Mouse (Mus musculus): ENCODE data around the gene U2af1l4. TPM values are rescaled to one million over a fixed set of nuclear protein-coding genes. Genes with fewer than 3 reads are reported as not detected.
A peak's percentile ranks its signal among the peaks of the same experiment; 100 is the strongest.

Gene U2af1l4
- polyA plus RNA-seq, 1 experiment from 2014 or later, result 86.0 TPM

DNA sequence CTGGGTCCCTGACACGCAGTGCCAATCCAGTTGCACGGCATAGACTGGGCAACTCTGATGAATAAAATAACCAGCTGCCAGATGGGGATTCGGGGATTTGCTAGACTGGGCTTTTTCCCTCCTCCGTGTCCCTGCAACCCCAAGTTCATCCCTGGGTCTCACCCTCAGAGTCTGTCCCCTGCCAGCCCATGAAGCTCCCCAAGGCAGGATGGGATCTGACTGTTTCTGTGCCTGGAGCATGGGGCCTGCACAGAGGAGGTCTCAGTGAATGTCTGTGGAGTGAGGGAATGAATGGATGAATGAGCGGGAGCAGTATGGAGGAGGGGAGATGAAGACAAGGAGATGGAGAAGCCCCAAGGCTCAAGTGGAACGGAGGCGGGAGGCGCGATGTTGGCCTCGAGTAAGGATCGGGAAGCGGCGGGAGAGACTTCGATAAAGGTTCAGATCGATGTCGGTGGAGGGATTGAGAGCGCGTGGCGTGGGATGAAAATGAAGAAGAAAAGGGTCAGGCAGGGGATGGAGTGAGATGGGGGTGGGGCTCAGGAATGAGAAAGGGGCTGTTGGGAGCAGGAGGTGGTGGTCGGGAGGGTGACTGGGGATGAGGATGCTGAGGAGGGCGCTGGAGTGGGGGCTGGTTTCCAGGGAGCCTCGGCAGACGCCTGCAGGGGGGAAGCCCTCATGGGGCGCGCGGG is 29.0 kb upstream of the U2af1l4 start:
- Histone ChIP-seq H3K9me3 (ENCODE audit: low read length) (no peaks in the 10 kb centered on the region), H3K27ac (ENCODE audit: low read length) (no peak overlapping the region), H3K36me3 (ENCODE audit: insufficient read depth, low read length) (peaks cover 11% of the 10 kb centered on the region; the same call in 1 of the 2 replicates), H3K27me3 (replicated peaks; ENCODE audit: insufficient read depth, low read length) (no peaks in the 10 kb centered on the region), H3K4me2 (replicated peaks; ENCODE audit: low read depth, low read length) (peak overlapping the region; percentile 98), H3K4me1 (ENCODE audit: insufficient read depth, low read depth, low read length) (no peaks in the 10 kb centered on the region), H3K4me3 (ENCODE audit: low read depth, low read length) (peak overlapping the region; percentile 74), H3K9ac (replicated peaks; ENCODE audit: low read depth) (no peak overlapping the region)
- DNase-seq (ENCODE audit: low spot score), result no peak
- no peak for ATAC-seq
- WGBS, result 10% methylated on average over 25 of the region's 26 CpGs
- TF ChIP-seq EP300 (IDR thresholded peaks at IDR 0.05) (no peak), CTCF (IDR thresholded peaks at IDR 0.05) (no peak)

GRCm38 (mm10) chr7:30534633-30535577 is 28.2 kb upstream of the U2af1l4 start, which contains the start of gene Arhgap33:
Arhgap33 (minus strand) TSS chr7:30535060.
- H3K27me3 ChIP-seq (replicated peaks; ENCODE audit: insufficient read depth, low read length), result no peaks in the 10 kb centered on the region
- peak within 1 kb of the TSS; percentile 98 for H3K4me2 ChIP-seq (replicated peaks; ENCODE audit: low read depth, low read length)
- no peak within 1 kb of the TSS for H3K27ac ChIP-seq (ENCODE audit: low read length)
- peak within 1 kb of the TSS; percentile 74 for H3K4me3 ChIP-seq (ENCODE audit: low read depth, low read length)
- no peak within 1 kb of the TSS for H3K9ac ChIP-seq (replicated peaks; ENCODE audit: low read depth)
- ATAC-seq, result peak; percentile 99
- H3K4me1 ChIP-seq (ENCODE audit: insufficient read depth, low read depth, low read length), result no peaks in the 10 kb centered on the region
- 2% methylated on average over 29 of the region's 84 CpGs for WGBS
- peak; percentile 97 for DNase-seq (ENCODE audit: low spot score)
- no peaks in the 10 kb centered on the region for H3K9me3 ChIP-seq (ENCODE audit: low read length)
- peaks cover 7% of the 10 kb centered on the region; the same call in 1 of the 2 replicates for H3K36me3 ChIP-seq (ENCODE audit: insufficient read depth, low read length)
- TF ChIP-seq CTCF (IDR thresholded peaks at IDR 0.05) (no peak), EP300 (IDR thresholded peaks at IDR 0.05) (no peak)

GRCm38 (mm10) chr7:30540572-30540971 is 22.5 kb upstream of the U2af1l4 start:
- WGBS, result 88% methylated on average over 7 of the region's 7 CpGs
- H3K4me2 ChIP-seq (replicated peaks; ENCODE audit: low read depth, low read length), result no peak overlapping the region
- H3K9ac ChIP-seq (replicated peaks; ENCODE audit: low read depth), result no peak overlapping the region
- DNase-seq (ENCODE audit: low spot score) (no peak), ATAC-seq (no peak)
- no peaks in the 10 kb centered on the region for H3K27me3 ChIP-seq (replicated peaks; ENCODE audit: insufficient read depth, low read length)
- H3K4me3 ChIP-seq (ENCODE audit: low read depth, low read length), result no peak overlapping the region
- no peak for TF ChIP-seq CTCF (IDR thresholded peaks at IDR 0.05)
- no peak for TF ChIP-seq EP300 (IDR thresholded peaks at IDR 0.05)
- no peaks in the 10 kb centered on the region for H3K4me1 ChIP-seq (ENCODE audit: insufficient read depth, low read depth, low read length)
- H3K9me3 ChIP-seq (ENCODE audit: low read length), result no peaks in the 10 kb centered on the region
- H3K36me3 ChIP-seq (ENCODE audit: insufficient read depth, low read length), result no peaks in the 10 kb centered on the region; the same call in 1 of the 2 replicates
- H3K27ac ChIP-seq (ENCODE audit: low read length), result no peak overlapping the region

DNA sequence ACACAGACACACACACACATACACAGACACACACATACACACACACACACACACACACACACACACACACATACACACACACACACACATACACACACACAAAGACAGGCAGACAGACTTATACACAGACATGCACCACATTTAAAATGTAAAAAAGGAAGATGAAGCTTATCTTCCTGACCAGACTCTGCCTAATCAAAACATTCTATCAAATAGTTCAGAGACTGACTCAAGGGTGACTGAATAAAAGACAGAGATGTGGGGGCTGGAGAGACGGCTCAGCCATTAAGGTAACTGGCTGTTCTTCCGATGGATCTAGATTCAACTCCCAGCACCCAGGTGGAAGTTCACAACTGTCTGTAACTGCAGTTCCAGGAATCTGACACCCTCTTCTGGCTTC is 18.8 kb upstream of the U2af1l4 start:
- no peak overlapping the region for H3K4me3 ChIP-seq (ENCODE audit: low read depth, low read length)
- H3K9ac ChIP-seq (replicated peaks; ENCODE audit: low read depth), result no peak overlapping the region
- no peaks in the 10 kb centered on the region for H3K9me3 ChIP-seq (ENCODE audit: low read length)
- WGBS, result 85% methylated on average over 2 of the region's 2 CpGs
- no peak for TF ChIP-seq CTCF (IDR thresholded peaks at IDR 0.05)
- TF ChIP-seq EP300 (IDR thresholded peaks at IDR 0.05), result no peak
- H3K27me3 ChIP-seq (replicated peaks; ENCODE audit: insufficient read depth, low read length), result no peaks in the 10 kb centered on the region
- H3K36me3 ChIP-seq (ENCODE audit: insufficient read depth, low read length), result no peaks in the 10 kb centered on the region; the same call in 1 of the 2 replicates
- no peaks in the 10 kb centered on the region for H3K4me1 ChIP-seq (ENCODE audit: insufficient read depth, low read depth, low read length)
- no peak overlapping the region for H3K4me2 ChIP-seq (replicated peaks; ENCODE audit: low read depth, low read length)
- ATAC-seq (no peak), DNase-seq (ENCODE audit: low spot score) (no peak)
- H3K27ac ChIP-seq (ENCODE audit: low read length), result no peak overlapping the region

DNA sequence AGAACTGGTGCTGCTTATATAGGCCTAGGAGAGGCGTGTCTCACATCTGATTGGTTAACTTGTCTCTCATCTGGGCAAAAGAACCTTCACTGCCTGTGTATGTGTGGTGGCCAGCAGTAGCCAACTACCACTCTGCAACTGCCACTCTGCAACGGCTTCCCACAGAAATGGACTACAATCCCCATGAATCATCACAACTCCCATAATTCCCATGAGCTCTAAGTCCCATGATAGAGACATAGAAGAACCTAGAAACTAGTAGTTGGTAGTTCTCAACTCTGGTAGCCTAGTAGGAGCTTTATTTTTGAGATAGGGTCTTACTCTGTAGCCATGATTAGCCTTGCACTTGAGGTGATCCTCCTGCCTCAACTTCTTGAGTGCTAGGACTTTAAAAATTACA is 13.2 kb upstream of the U2af1l4 start:
- Histone ChIP-seq H3K36me3 (ENCODE audit: insufficient read depth, low read length) (no peaks in the 10 kb centered on the region), H3K9ac (replicated peaks; ENCODE audit: low read depth) (no peak overlapping the region), H3K4me1 (ENCODE audit: insufficient read depth, low read depth, low read length) (peaks cover 15% of the 10 kb centered on the region; the same call in 1 of the 2 replicates), H3K27me3 (replicated peaks; ENCODE audit: insufficient read depth, low read length) (no peaks in the 10 kb centered on the region), H3K4me2 (replicated peaks; ENCODE audit: low read depth, low read length) (no peak overlapping the region), H3K9me3 (ENCODE audit: low read length) (no peaks in the 10 kb centered on the region), H3K27ac (ENCODE audit: low read length) (no peak overlapping the region), H3K4me3 (ENCODE audit: low read depth, low read length) (no peak overlapping the region)
- no peak for TF ChIP-seq EP300 (IDR thresholded peaks at IDR 0.05)
- TF ChIP-seq CTCF (IDR thresholded peaks at IDR 0.05), result no peak
- DNase-seq (ENCODE audit: low spot score), result no peak
- 62% methylated on average over 1 of the region's 2 CpGs for WGBS
- ATAC-seq, result no peak

- H3K9me3 ChIP-seq (ENCODE audit: low read length), result no peaks in the 10 kb centered on the region
- peaks cover 15% of the 10 kb centered on the region; the same call in 1 of the 2 replicates for H3K4me1 ChIP-seq (ENCODE audit: insufficient read depth, low read depth, low read length)
- peaks cover 6% of the 10 kb centered on the region; the same call in 1 of the 2 replicates for H3K36me3 ChIP-seq (ENCODE audit: insufficient read depth, low read length)
- WGBS, result 100% methylated on average over 1 of the region's 1 CpGs
- no peaks in the 10 kb centered on the region for H3K27me3 ChIP-seq (replicated peaks; ENCODE audit: insufficient read depth, low read length)
- no peak overlapping the region for H3K27ac ChIP-seq (ENCODE audit: low read length)
- H3K4me2 ChIP-seq (replicated peaks; ENCODE audit: low read depth, low read length), result no peak overlapping the region
- TF ChIP-seq EP300 (IDR thresholded peaks at IDR 0.05) (no peak), CTCF (IDR thresholded peaks at IDR 0.05) (no peak)
- H3K4me3 ChIP-seq (ENCODE audit: low read depth, low read length), result no peak overlapping the region
- no peak for ATAC-seq
- DNase-seq (ENCODE audit: low spot score), result no peak
- no peak overlapping the region for H3K9ac ChIP-seq (replicated peaks; ENCODE audit: low read depth)
Measured at GRCm38 (mm10) chr7:30550603-30551002, 12.5 kb upstream of the U2af1l4 start.
